Mouse (Mus musculus): Measurements from ENCODE around the gene Gm5431. TPM values are rescaled to one million over a fixed set of nuclear protein-coding genes. Genes with fewer than 3 reads are reported as not detected.

Gene Gm5431
- polyA plus RNA-seq, 1 experiment from 2014 or later, result 0.13 TPM

- Histone ChIP-seq H3K4me3 (no peak overlapping the region), H3K27me3 (peaks cover 5% of the 10 kb centered on the region), H3K27ac (no peak overlapping the region), H3K36me3 (no peaks in the 10 kb centered on the region), H3K9ac (no peak overlapping the region), H3K4me1 (peaks cover 22% of the 10 kb centered on the region), H3K4me2 (replicated peaks) (peak overlapping the region; percentile 80), H3K9me3 (no peaks in the 10 kb centered on the region)
- no peak for ATAC-seq (ENCODE audit: low FRiP score, low read depth)
- WGBS, result 69% methylated on average over 7 of the region's 7 CpGs
These were observed 32.5 kb downstream of the Gm5431 start for GRCm38 (mm10) chr11:48869380-48870110.

GRCm38 (mm10) chr11:48866481-48866880 is 35.5 kb downstream of the Gm5431 start:
- no peak overlapping the region for H3K4me2 ChIP-seq (replicated peaks)
- no peak for ATAC-seq (ENCODE audit: low FRiP score, low read depth)
- peaks cover 14% of the 10 kb centered on the region for H3K4me1 ChIP-seq
- WGBS, result 92% methylated on average over 9 of the region's 9 CpGs
- H3K36me3 ChIP-seq, result no peaks in the 10 kb centered on the region
- H3K9me3 ChIP-seq, result no peaks in the 10 kb centered on the region
- no peak overlapping the region for H3K27ac ChIP-seq
- H3K9ac ChIP-seq, result no peak overlapping the region
- H3K4me3 ChIP-seq, result no peak overlapping the region
- H3K27me3 ChIP-seq, result no peaks in the 10 kb centered on the region

- 84% methylated on average over 3 of the region's 3 CpGs for WGBS
- no peak for ATAC-seq (ENCODE audit: low FRiP score, low read depth)
These were observed 38.2 kb downstream of the Gm5431 start for GRCm38 (mm10) chr11:48863808-48864207.

GRCm38 (mm10) chr11:48862784-48863319 is 39.2 kb downstream of the Gm5431 start:
- no peak overlapping the region for H3K9ac ChIP-seq
- peaks cover 27% of the 10 kb centered on the region for H3K27me3 ChIP-seq
- no peak for ATAC-seq (ENCODE audit: low FRiP score, low read depth)
- H3K4me3 ChIP-seq, result no peak overlapping the region
- no peaks in the 10 kb centered on the region for H3K36me3 ChIP-seq
- WGBS, result 78% methylated on average over 1 of the region's 1 CpGs
- H3K4me2 ChIP-seq (replicated peaks), result no peak overlapping the region
- H3K9me3 ChIP-seq, result no peaks in the 10 kb centered on the region
- H3K4me1 ChIP-seq, result peaks cover 12% of the 10 kb centered on the region
- no peak overlapping the region for H3K27ac ChIP-seq

More at GRCm38 (mm10) chr11:48863808-48864207, 38.2 kb downstream of the Gm5431 start:
- no peaks in the 10 kb centered on the region for H3K36me3 ChIP-seq
- peaks cover 2% of the 10 kb centered on the region; the same call in 1 of the 2 replicates for H3K4me1 ChIP-seq
- no peak overlapping the region for H3K4me2 ChIP-seq (replicated peaks)
- H3K9ac ChIP-seq, result no peak overlapping the region
- no peak overlapping the region for H3K4me3 ChIP-seq
- H3K9me3 ChIP-seq, result no peaks in the 10 kb centered on the region
- H3K27me3 ChIP-seq, result peaks cover 18% of the 10 kb centered on the region
- H3K27ac ChIP-seq, result no peak overlapping the region

- no peaks in the 10 kb centered on the region for H3K9me3 ChIP-seq
- peaks cover 29% of the 10 kb centered on the region for H3K27me3 ChIP-seq
- no peaks in the 10 kb centered on the region for H3K36me3 ChIP-seq
- H3K27ac ChIP-seq, result no peak overlapping the region
- H3K9ac ChIP-seq, result no peak overlapping the region
- peaks cover 25% of the 10 kb centered on the region for H3K4me1 ChIP-seq
- under 1% methylated on average over 6 of the region's 6 CpGs for WGBS
- peak overlapping the region; percentile 55 for H3K4me3 ChIP-seq
- no peak for ATAC-seq (ENCODE audit: low FRiP score, low read depth)
- peak overlapping the region; percentile 87 for H3K4me2 ChIP-seq (replicated peaks)
These were observed 43.0 kb downstream of the Gm5431 start for GRCm38 (mm10) chr11:48859014-48859413.

GRCm38 (mm10) chr11:48853474-48854180 is 48.4 kb downstream of the Gm5431 start:
- peak; percentile 68 for ATAC-seq (ENCODE audit: low FRiP score, low read depth)
- 1% methylated on average over 31 of the region's 31 CpGs for WGBS
- H3K27ac ChIP-seq, result 0 out of 2 replicates have a peak overlapping the region, but pooled peaks have one; percentile 22
- H3K27me3 ChIP-seq, result peaks cover 23% of the 10 kb centered on the region
- peak overlapping the region; percentile 87 for H3K4me2 ChIP-seq (replicated peaks)
- no peaks in the 10 kb centered on the region for H3K36me3 ChIP-seq
- no peaks in the 10 kb centered on the region for H3K9me3 ChIP-seq
- H3K9ac ChIP-seq, result peak overlapping the region; percentile 59
- H3K4me1 ChIP-seq, result peaks cover 31% of the 10 kb centered on the region
- peak overlapping the region; percentile 55 for H3K4me3 ChIP-seq

GRCm38 (mm10) chr11:48852624-48853473 is 49.2 kb downstream of the Gm5431 start:
- peak; percentile 16; the same call in 1 of the 2 replicates for ATAC-seq (ENCODE audit: low FRiP score, low read depth)
- H3K9ac ChIP-seq, result peak overlapping the region; percentile 59
- H3K4me1 ChIP-seq, result peaks cover 23% of the 10 kb centered on the region
- H3K4me3 ChIP-seq, result peak overlapping the region; percentile 55
- peaks cover 20% of the 10 kb centered on the region for H3K27me3 ChIP-seq
- H3K36me3 ChIP-seq, result no peaks in the 10 kb centered on the region
- H3K27ac ChIP-seq, result no peak overlapping the region
- H3K4me2 ChIP-seq (replicated peaks), result peak overlapping the region; percentile 87
- H3K9me3 ChIP-seq, result no peaks in the 10 kb centered on the region
- 8% methylated on average over 23 of the region's 23 CpGs for WGBS

GRCm38 (mm10) chr11:48852190-48852589 is 49.8 kb downstream of the Gm5431 start:
- no peak overlapping the region for H3K9ac ChIP-seq
- no peak overlapping the region for H3K4me3 ChIP-seq
- H3K36me3 ChIP-seq, result no peaks in the 10 kb centered on the region
- peak overlapping the region; percentile 87 for H3K4me2 ChIP-seq (replicated peaks)
- WGBS, result 78% methylated on average over 4 of the region's 4 CpGs
- H3K27ac ChIP-seq, result no peak overlapping the region
- peaks cover 18% of the 10 kb centered on the region for H3K27me3 ChIP-seq
- peaks cover 20% of the 10 kb centered on the region for H3K4me1 ChIP-seq
- ATAC-seq (ENCODE audit: low FRiP score, low read depth), result no peak
- no peaks in the 10 kb centered on the region for H3K9me3 ChIP-seq

GRCm38 (mm10) chr11:48851270-48851995 is 50.6 kb downstream of the Gm5431 start:
- Histone ChIP-seq H3K9me3 (no peaks in the 10 kb centered on the region), H3K4me2 (replicated peaks) (no peak overlapping the region), H3K27ac (no peak overlapping the region), H3K36me3 (no peaks in the 10 kb centered on the region), H3K4me1 (peaks cover 20% of the 10 kb centered on the region), H3K4me3 (no peak overlapping the region), H3K9ac (no peak overlapping the region), H3K27me3 (peaks cover 18% of the 10 kb centered on the region)
- WGBS, result 73% methylated on average over 4 of the region's 4 CpGs
- ATAC-seq (ENCODE audit: low FRiP score, low read depth), result no peak

- peaks cover 20% of the 10 kb centered on the region for H3K4me1 ChIP-seq
- H3K4me2 ChIP-seq (replicated peaks), result no peak overlapping the region
- no peaks in the 10 kb centered on the region for H3K9me3 ChIP-seq
- WGBS, result 44% methylated on average over 2 of the region's 2 CpGs
- ATAC-seq (ENCODE audit: low FRiP score, low read depth), result no peak
- peaks cover 19% of the 10 kb centered on the region for H3K27me3 ChIP-seq
- H3K36me3 ChIP-seq, result no peaks in the 10 kb centered on the region
- H3K27ac ChIP-seq, result no peak overlapping the region
- H3K4me3 ChIP-seq, result no peak overlapping the region
- no peak overlapping the region for H3K9ac ChIP-seq
These were observed 51.8 kb downstream of the Gm5431 start for GRCm38 (mm10) chr11:48850240-48850639.

GRCm38 (mm10) chr11:48846881-48847280 is 55.1 kb downstream of the Gm5431 start:
- WGBS, result 71% methylated on average over 5 of the region's 5 CpGs

More at GRCm38 (mm10) chr11:48846881-48847280, 55.1 kb downstream of the Gm5431 start:
- ATAC-seq (ENCODE audit: low FRiP score, low read depth), result no peak
- Histone ChIP-seq H3K36me3 (no peaks in the 10 kb centered on the region), H3K27ac (no peak overlapping the region), H3K9me3 (no peaks in the 10 kb centered on the region), H3K4me1 (no peaks in the 10 kb centered on the region), H3K27me3 (peaks cover 22% of the 10 kb centered on the region), H3K4me3 (no peak overlapping the region), H3K9ac (no peak overlapping the region), H3K4me2 (replicated peaks) (no peak overlapping the region)

All from limb, embryonic 13.5 days (tissue).